Mouse (Mus musculus) hindbrain, embryonic 10.5 days (tissue): ENCODE measurements around the gene Rfx2. TPM values are rescaled to one million over a fixed set of nuclear protein-coding genes. Genes with fewer than 3 reads are reported as not detected.

Experiments
- DNase-seq: peaks from one replicate; pipeline ENCODE4 v3.0.0-alpha.2; 2017; ENCODE audit warnings: low spot score
- H3K27ac ChIP-seq: fragments of 300-500 bp; sonication (generic); 2 replicates; pipeline ENCODE4 v1.5.1; 2016; ENCODE audit warnings: mild to moderate bottlenecking, moderate library complexity
- H3K27me3 ChIP-seq: fragments of 300-500 bp; sonication (generic); 2 replicates; pipeline ENCODE4 v1.6.1; 2016; ENCODE audit warnings: mild to moderate bottlenecking; ENCODE audit not compliant: poor library complexity, insufficient read depth, severe bottlenecking
- H3K36me3 ChIP-seq: fragments of 300-500 bp; sonication (generic); 2 replicates; pipeline ENCODE4 v1.6.1; 2016; ENCODE audit warnings: mild to moderate bottlenecking, moderate library complexity
- H3K4me1 ChIP-seq: fragments of 300-500 bp; sonication (generic); replicated peaks from 2 replicates; pipeline ENCODE4 v1.6.1; 2016; ENCODE audit warnings: mild to moderate bottlenecking
- H3K4me3 ChIP-seq: fragments of 300-500 bp; sonication (generic); 2 replicates; pipeline ENCODE4 v1.5.1; 2016; ENCODE audit warnings: mild to moderate bottlenecking, moderate library complexity
- H3K9me3 ChIP-seq: fragments of 300-500 bp; sonication (generic); 2 replicates; pipeline ENCODE4 v1.6.1; 2016; ENCODE audit warnings: mild to moderate bottlenecking, moderate library complexity
- WGBS: fragments of 180-500 bp; shearing (Covaris S2); methylation state at CpG from one replicate; pipeline ENCODE4 v1.1.7; 2016; 5-methylcytosine and 5-hydroxymethylcytosine counted together
- polyA plus RNA-seq: library from polyadenylated mRNA; unstranded; fragments of >200 nt; fragmentation: Nextera tagmentation; extraction: Ambion mirVana; gene quantifications from 2 replicates; pipeline ENCODE4 v1.2.1, GENCODE M21; 2016

Rfx2 gene
- polyA plus RNA-seq, 1 experiment from 2014 or later = 13.8 TPM

- H3K36me3 ChIP-seq = peaks cover 44% of the 10 kb centered on the region
- peaks cover 10% of the 10 kb centered on the region for H3K4me1 ChIP-seq
- H3K27ac ChIP-seq = no peak overlapping the region
- no peaks in the 10 kb centered on the region for H3K9me3 ChIP-seq
- no peak overlapping the region for H3K4me3 ChIP-seq
- no peak for DNase-seq
- H3K27me3 ChIP-seq = peaks cover 17% of the 10 kb centered on the region
- WGBS = 88% methylated on average over 5 of the region's 5 CpGs
These were observed 25.9 kb downstream of the Rfx2 start for GRCm38 (mm10) chr17:56804952-56805351.

GRCm38 (mm10) chr17:56802065-56802464 lies 28.7 kb downstream of the Rfx2 start:
- Histone ChIP-seq H3K4me3 (no peak overlapping the region), H3K27ac (no peak overlapping the region), H3K36me3 (peaks cover 52% of the 10 kb centered on the region), H3K4me1 (0 out of 2 replicates have a peak, but pooled peaks cover 4% of the 10 kb centered on the region), H3K27me3 (no peaks in the 10 kb centered on the region), H3K9me3 (no peaks in the 10 kb centered on the region)
- DNase-seq = no peak
- WGBS = 81% methylated on average over 8 of the region's 8 CpGs

- H3K36me3 ChIP-seq = peaks cover 46% of the 10 kb centered on the region
- H3K27me3 ChIP-seq = no peaks in the 10 kb centered on the region
- 0 out of 2 replicates have a peak, but pooled peaks cover 4% of the 10 kb centered on the region for H3K4me1 ChIP-seq
- no peak overlapping the region for H3K27ac ChIP-seq
- no peaks in the 10 kb centered on the region for H3K9me3 ChIP-seq
- 81% methylated on average over 3 of the region's 3 CpGs for WGBS
- DNase-seq = no peak
- H3K4me3 ChIP-seq = no peak overlapping the region
These were observed 31.5 kb downstream of the Rfx2 start for GRCm38 (mm10) chr17:56799276-56799675.

- Histone ChIP-seq H3K4me3 (no peak overlapping the region), H3K9me3 (no peaks in the 10 kb centered on the region), H3K27ac (no peak overlapping the region), H3K27me3 (no peaks in the 10 kb centered on the region), H3K36me3 (peaks cover 15% of the 10 kb centered on the region; the same call in 1 of the 2 replicates), H3K4me1 (no peaks in the 10 kb centered on the region)
- 70% methylated on average over 6 of the region's 6 CpGs for WGBS
- DNase-seq = no peak
These were observed 37.0 kb downstream of the Rfx2 start for GRCm38 (mm10) chr17:56793614-56794319.

- no peak for DNase-seq
- H3K9me3 ChIP-seq = no peaks in the 10 kb centered on the region
- H3K4me1 ChIP-seq = 0 out of 2 replicates have a peak, but pooled peaks cover 5% of the 10 kb centered on the region
- no peak overlapping the region for H3K4me3 ChIP-seq
- no peaks in the 10 kb centered on the region for H3K27me3 ChIP-seq
- no peak overlapping the region for H3K27ac ChIP-seq
- 87% methylated on average over 3 of the region's 3 CpGs for WGBS
- peaks cover 18% of the 10 kb centered on the region; the same call in 1 of the 2 replicates for H3K36me3 ChIP-seq
These were observed 38.2 kb downstream of the Rfx2 start for GRCm38 (mm10) chr17:56792588-56792987.

- 90% methylated on average over 6 of the region's 6 CpGs for WGBS
- Histone ChIP-seq H3K9me3 (no peaks in the 10 kb centered on the region), H3K4me1 (0 out of 2 replicates have a peak, but pooled peaks cover 5% of the 10 kb centered on the region), H3K27me3 (no peaks in the 10 kb centered on the region), H3K4me3 (no peak overlapping the region), H3K27ac (no peak overlapping the region), H3K36me3 (peaks cover 38% of the 10 kb centered on the region)
- no peak for DNase-seq
These were observed 41.5 kb downstream of the Rfx2 start for GRCm38 (mm10) chr17:56789286-56789685.

- 90% methylated on average over 3 of the region's 3 CpGs for WGBS
These were observed 41.9 kb downstream of the Rfx2 start for GRCm38 (mm10) chr17:56788886-56789285.

GRCm38 (mm10) chr17:56780291-56780978 lies 50.4 kb downstream of the Rfx2 start:
- WGBS = 83% methylated on average over 13 of the region's 13 CpGs
- Histone ChIP-seq H3K9me3 (peaks cover 10% of the 10 kb centered on the region), H3K4me1 (peaks cover 17% of the 10 kb centered on the region), H3K36me3 (peaks cover 89% of the 10 kb centered on the region), H3K27me3 (no peaks in the 10 kb centered on the region), H3K4me3 (no peak overlapping the region), H3K27ac (no peak overlapping the region; the same call in 1 of the 2 replicates)
- DNase-seq = no peak

More at GRCm38 (mm10) chr17:56788886-56789285, 41.9 kb downstream of the Rfx2 start:
- no peak overlapping the region for H3K4me3 ChIP-seq
- DNase-seq = no peak
- no peak overlapping the region for H3K27ac ChIP-seq
- 0 out of 2 replicates have a peak, but pooled peaks cover 5% of the 10 kb centered on the region for H3K4me1 ChIP-seq
- no peaks in the 10 kb centered on the region for H3K9me3 ChIP-seq
- H3K27me3 ChIP-seq = no peaks in the 10 kb centered on the region
- H3K36me3 ChIP-seq = peaks cover 42% of the 10 kb centered on the region

GRCm38 (mm10) chr17:56778779-56779362 lies 51.9 kb downstream of the Rfx2 start:
- 40% methylated on average over 3 of the region's 3 CpGs for WGBS

GRCm38 (mm10) chr17:56777568-56777967 lies 53.2 kb downstream of the Rfx2 start:
- WGBS = 94% methylated on average over 11 of the region's 11 CpGs
- H3K27ac ChIP-seq = no peak overlapping the region

More at GRCm38 (mm10) chr17:56778779-56779362, 51.9 kb downstream of the Rfx2 start:
- Histone ChIP-seq H3K36me3 (peaks cover 80% of the 10 kb centered on the region), H3K27ac (peak overlapping the region; percentile 2), H3K27me3 (no peaks in the 10 kb centered on the region), H3K4me3 (no peak overlapping the region), H3K4me1 (peaks cover 17% of the 10 kb centered on the region), H3K9me3 (peaks cover 10% of the 10 kb centered on the region)
- peak; percentile 41 for DNase-seq

GRCm38 (mm10) chr17:56769950-56770349 lies 60.9 kb downstream of the Rfx2 start, which contains the start of gene Prr22:
TSS of gene Prr22 (plus strand) at chr17:56770250.
- Histone ChIP-seq H3K27me3 (no peaks in the 10 kb centered on the region), H3K4me1 (peaks cover 7% of the 10 kb centered on the region), H3K4me3 (no peak within 1 kb of the TSS), H3K36me3 (peaks cover 58% of the 10 kb centered on the region), H3K9me3 (no peaks in the 10 kb centered on the region), H3K27ac (no peak within 1 kb of the TSS)
- WGBS = 94% methylated on average over 5 of the region's 5 CpGs
- DNase-seq = no peak

More at GRCm38 (mm10) chr17:56777568-56777967, 53.2 kb downstream of the Rfx2 start:
- no peak overlapping the region for H3K4me3 ChIP-seq
- peaks cover 70% of the 10 kb centered on the region for H3K36me3 ChIP-seq
- peaks cover 10% of the 10 kb centered on the region for H3K9me3 ChIP-seq
- no peaks in the 10 kb centered on the region for H3K27me3 ChIP-seq
- peaks cover 17% of the 10 kb centered on the region for H3K4me1 ChIP-seq
- no peak for DNase-seq

GRCm38 (mm10) chr17:56768941-56769340 lies 61.9 kb downstream of the Rfx2 start:
- Histone ChIP-seq H3K27ac (no peak overlapping the region), H3K4me1 (peaks cover 7% of the 10 kb centered on the region), H3K4me3 (no peak overlapping the region), H3K27me3 (no peaks in the 10 kb centered on the region), H3K9me3 (no peaks in the 10 kb centered on the region), H3K36me3 (peaks cover 58% of the 10 kb centered on the region)
- 94% methylated on average over 11 of the region's 11 CpGs for WGBS
- DNase-seq = no peak
